Mouse (Mus musculus): ENCODE results near the gene Vmn1r85.
"Not testable (repeated sequence)": the region's sequence is repeated elsewhere in the genome, so short reads cannot be mapped to it uniquely, and the experiment has no call there.

DNA sequence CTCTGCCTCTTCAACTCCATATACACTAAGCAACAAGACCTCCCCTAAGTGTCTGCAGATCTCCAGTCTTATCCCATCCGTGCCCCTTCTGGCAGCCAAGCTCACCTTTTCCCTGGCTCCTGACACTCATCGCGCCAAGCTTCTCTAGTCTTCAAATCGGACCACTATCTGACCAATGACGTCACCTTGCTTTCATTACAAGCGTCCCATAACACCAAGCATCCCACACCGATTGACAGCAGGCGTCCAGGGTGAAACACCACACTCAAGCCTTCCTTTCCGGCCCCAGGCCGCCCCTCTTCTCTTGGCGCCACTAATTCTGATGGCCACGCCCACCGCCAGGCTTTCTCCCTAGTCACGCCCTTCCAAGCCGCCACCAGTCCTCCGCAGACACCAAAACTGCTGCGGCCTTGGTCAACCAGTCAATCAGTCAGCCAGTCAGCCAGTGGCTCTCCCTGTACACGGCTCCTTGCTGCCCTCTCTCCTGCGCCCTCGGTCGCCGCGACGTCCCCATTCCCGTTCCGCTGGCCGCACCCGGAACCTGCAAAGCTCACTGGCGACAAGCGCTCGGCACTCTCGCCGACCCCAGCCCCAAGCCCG is 28.7 kb upstream of the Vmn1r85 start:
- TF ChIP-seq POLR2A (IDR thresholded peaks at IDR 0.05; ENCODE audit: control insufficient read depth, extremely low read depth, insufficient read depth, low read length, poor library complexity); CTCF (IDR thresholded peaks at IDR 0.05; ENCODE audit: borderline replicate concordance, control insufficient read depth, extremely low read depth, insufficient read depth, low read length, poor library complexity): not testable (repeated sequence)
